23 mouse cellular contexts compared by ENCODE assay signal in the genomic region with DNA sequence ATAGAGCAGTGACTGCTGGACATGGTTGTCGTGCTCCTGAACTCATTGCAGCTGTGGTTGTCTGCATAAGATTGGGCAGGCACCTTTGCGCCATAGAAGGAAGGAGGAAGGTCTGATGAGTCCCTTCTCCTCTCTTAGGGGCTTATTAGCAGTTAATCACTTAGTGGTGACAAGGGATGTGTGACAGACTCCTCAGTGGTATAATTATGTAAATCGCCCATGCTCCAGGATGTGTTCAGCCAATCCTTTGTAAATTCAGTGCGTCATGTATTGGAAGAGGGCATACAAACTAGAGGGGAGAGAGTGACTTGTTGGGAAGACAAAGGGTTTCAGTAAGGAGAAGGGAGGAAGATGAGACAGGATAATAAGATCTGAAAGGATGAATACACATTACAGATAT. TPM values are rescaled to one million over a fixed set of nuclear protein-coding genes. Genes with fewer than 3 reads are reported as not detected.
"Had no signal": no experiment of that assay in that cellular context is flagged by ENCODE, and none has a peak within 500 bp of the region (broad histone marks: within the 10 kb centered on the region; RNA-seq: fewer than 3 reads in every experiment).

No protein-coding gene starts in this region.

- DNase-seq: liver, postnatal 0 days; lung, adult 2 months; lung, postnatal 14 days; lung, postnatal 36 days; retina, postnatal 1 day; right cerebral cortex, adult 18-20 months; right cerebral cortex, postnatal 25 days; right cerebral cortex, postnatal 4 days; spleen, adult 18-20 months; thymus, adult 18-20 months; thymus, postnatal 14 days; thymus, postnatal 36 days had no signal

- H3K4me1 ChIP-seq: lung, embryonic 15.5 days; midbrain, embryonic 13.5 days; midbrain, embryonic 15.5 days; neural tube, embryonic 13.5 days; neural tube, embryonic 15.5 days had no signal

- H3K4me2 ChIP-seq: lung, embryonic 15.5 days; midbrain, embryonic 11.5 days; midbrain, embryonic 13.5 days; midbrain, embryonic 15.5 days; neural tube, embryonic 13.5 days; neural tube, embryonic 15.5 days had no signal

- H3K36me3 ChIP-seq: lung, embryonic 15.5 days; midbrain, embryonic 13.5 days; midbrain, embryonic 15.5 days; neural tube, embryonic 13.5 days; neural tube, embryonic 15.5 days had no signal

- H3K27me3 ChIP-seq: lung, embryonic 15.5 days; midbrain, embryonic 13.5 days; midbrain, embryonic 15.5 days; neural tube, embryonic 13.5 days; neural tube, embryonic 15.5 days had no signal

- H3K9ac ChIP-seq: liver, postnatal 0 days; lung, embryonic 15.5 days; midbrain, embryonic 13.5 days; midbrain, embryonic 15.5 days; neural tube, embryonic 13.5 days; neural tube, embryonic 15.5 days had no signal

- H3K9me3 ChIP-seq: lung, embryonic 15.5 days; megakaryocyte, embryonic 14.5 days; midbrain, embryonic 13.5 days; midbrain, embryonic 15.5 days; neural tube, embryonic 13.5 days; neural tube, embryonic 15.5 days had no signal

- ATAC-seq: liver, postnatal 0 days; lung, postnatal 0 days; midbrain, embryonic 13.5 days; midbrain, embryonic 15.5 days had no signal

- H3K4me3 ChIP-seq: lung, embryonic 15.5 days; megakaryocyte, embryonic 14.5 days; midbrain, embryonic 13.5 days; midbrain, embryonic 15.5 days; myocyte; neural tube, embryonic 13.5 days; neural tube, embryonic 15.5 days had no signal

- H3K27ac ChIP-seq: lung, embryonic 15.5 days; macrophage; midbrain, embryonic 13.5 days; midbrain, embryonic 15.5 days; neural tube, embryonic 13.5 days; neural tube, embryonic 15.5 days had no signal

RNA-seq across cellular contexts. Expression of gene Il7r, which starts 60.0 kb away (rescaled TPM):
- polyA plus RNA-seq: midbrain, embryonic 15.5 days; midbrain, postnatal 0 days; myocyte had no signal
